Mouse (Mus musculus) myocyte (in vitro differentiated cells): ENCODE results near the gene Prox1.

Source experiments
- E2F4 ChIP-seq: IDR thresholded peaks from one replicate; pipeline ENCODE4 v1.6.1; 2011; ENCODE audit warnings: mild to moderate bottlenecking, control low read depth, moderate library complexity; ENCODE audit not compliant: insufficient read depth
- MYOD1 ChIP-seq, 3 experiments: IDR thresholded peaks; one replicate each; pipeline ENCODE4 v1.6.1; 2011; ENCODE audit warnings: control low read depth in 2 of 3, low read depth in 2 of 3, mild to moderate bottlenecking in 2 of 3, moderate library complexity in 1 of 3; ENCODE audit not compliant: insufficient read length in 2 of 3, control insufficient read depth in 1 of 3
- POLR2A ChIP-seq: IDR thresholded peaks from one replicate; pipeline ENCODE4 v1.6.1; 2011; ENCODE audit warnings: low read depth, mild to moderate bottlenecking, control low read depth, moderate library complexity; ENCODE audit not compliant: insufficient read length
- POLR2AphosphoS2 ChIP-seq: IDR thresholded peaks from one replicate; pipeline ENCODE4 v1.6.1; 2011; ENCODE audit warnings: low read depth, control low read depth; ENCODE audit not compliant: insufficient read length
- REST ChIP-seq: IDR thresholded peaks from one replicate; pipeline ENCODE4 v1.6.1; 2011; ENCODE audit warnings: mild to moderate bottlenecking, control low read depth, moderate library complexity; ENCODE audit not compliant: insufficient read depth, insufficient read length
- TCF12 ChIP-seq: IDR thresholded peaks from one replicate; pipeline ENCODE4 v1.6.1; 2011; ENCODE audit warnings: mild to moderate bottlenecking, control low read depth; ENCODE audit not compliant: poor library complexity, insufficient read depth, severe bottlenecking
- TCF3 ChIP-seq: IDR thresholded peaks from one replicate; pipeline ENCODE4 v1.6.1; 2011; ENCODE audit warnings: low read depth, control low read depth; ENCODE audit not compliant: insufficient read length

- TF ChIP-seq MYOD1 (IDR thresholded peaks at IDR 0.05; ENCODE audit: control insufficient read depth in 1 of 3, insufficient read length in 2 of 3, low read depth in 2 of 3) (no peak), POLR2A (no peak), REST (no peak), E2F4 (no peak), TCF3 (no peak), TCF12 (no peak), POLR2AphosphoS2 (no peak)
Observed at GRCm38 (mm10) chr1:190213175-190213574, 42.7 kb upstream of the Prox1 start.
